Mouse (Mus musculus) megakaryocyte-erythroid progenitor cell, adult 5 weeks (primary cell): ENCODE results near the gene Olfr1248. TPM values are rescaled to one million over a fixed set of nuclear protein-coding genes. Genes with fewer than 3 reads are reported as not detected.

Source experiments
- polyA plus RNA-seq: library from polyadenylated mRNA; stranded (reverse); fragments of >175 nt; gene quantifications from 2 replicates; pipeline ENCODE4 v1.2.3, GENCODE M21; 2012

Olfr1248 gene
- polyA plus RNA-seq, result not detected in 2 replicates

DNA sequence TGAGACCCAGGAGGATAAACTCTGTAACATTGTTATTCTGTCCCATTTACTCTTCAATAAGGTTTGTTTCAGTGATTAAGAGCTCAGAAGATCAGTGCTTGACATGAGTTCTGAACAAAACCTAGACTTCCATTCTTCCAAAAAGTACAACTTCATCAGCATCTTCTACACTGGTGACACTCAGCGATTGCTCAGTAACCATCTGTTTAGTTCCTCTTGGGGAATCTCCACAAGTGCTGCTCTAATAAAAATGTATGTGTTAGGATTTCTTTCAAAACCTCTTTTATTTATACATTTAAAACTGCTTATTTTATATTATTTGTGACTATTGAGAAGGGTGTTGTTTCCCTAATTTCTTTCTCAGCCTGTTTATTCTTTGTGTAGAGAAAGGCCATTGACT lies at the start of gene Olfr1248:
Gene Olfr1248 (minus strand): TSS at position 101 of the 400 bp plus-strand sequence.

DNA sequence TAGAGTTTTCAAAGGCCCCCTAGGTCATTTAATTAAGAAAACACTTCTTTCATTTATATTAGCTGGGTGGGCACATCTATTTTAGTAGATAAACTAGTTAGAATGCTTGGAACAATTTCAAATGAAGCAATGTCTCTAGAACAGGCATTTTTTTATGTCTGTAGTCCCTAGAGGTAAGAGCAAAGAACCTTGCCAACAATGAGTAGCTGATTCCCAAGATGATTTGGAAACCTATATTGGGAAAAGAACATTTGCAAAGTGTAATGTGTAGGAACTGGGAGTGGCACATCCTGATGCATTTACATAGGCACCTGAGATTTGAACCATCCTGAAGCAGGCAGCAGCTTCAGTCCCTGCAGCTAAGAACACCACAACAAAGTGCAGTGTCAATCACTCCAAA lies 43.3 kb upstream of the Olfr1248 start, which contains the start of gene Olfr1250:
Gene Olfr1250 (minus strand): TSS at position 101 of the 400 bp plus-strand sequence.

DNA sequence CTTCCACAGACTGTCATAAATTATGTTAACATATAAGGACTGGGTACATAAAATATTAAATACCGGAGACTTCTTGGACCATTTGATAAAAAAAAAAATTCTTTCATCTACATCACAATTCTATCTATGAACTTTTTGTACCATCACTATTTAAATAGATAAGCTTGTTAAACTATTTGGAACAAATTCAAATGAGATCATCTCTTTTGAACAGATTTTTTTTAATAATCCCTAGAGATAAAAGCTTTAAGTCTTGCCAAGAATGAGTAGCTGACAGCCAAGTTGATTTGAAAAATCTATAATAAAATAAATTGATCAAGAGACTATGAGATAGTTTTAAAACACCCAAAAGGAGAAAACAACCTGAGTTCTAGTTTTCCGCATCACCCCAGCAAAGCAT lies 16.8 kb upstream of the Olfr1248 start, which contains the start of gene Olfr1249:
Gene Olfr1249 (minus strand): TSS at position 101 of the 400 bp plus-strand sequence.

DNA sequence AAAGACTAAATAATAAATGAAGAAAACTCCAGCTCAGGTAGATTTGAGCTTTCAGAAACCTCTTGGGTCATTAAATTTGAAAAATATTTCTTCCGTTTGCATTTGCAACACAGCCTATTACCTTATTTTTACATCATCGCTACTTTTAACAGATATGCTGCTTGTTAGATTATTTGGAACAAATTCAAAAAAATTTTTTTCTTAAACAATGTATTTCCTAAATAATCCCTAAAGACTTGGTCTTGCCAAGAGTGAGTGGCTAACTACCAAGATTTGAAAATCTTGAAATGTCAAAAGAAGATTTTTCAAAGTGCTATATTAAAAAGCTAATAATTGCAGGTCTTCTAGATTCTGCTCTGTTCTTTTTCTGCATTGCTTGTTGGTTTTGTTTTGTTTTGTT lies 4.0 kb downstream of the Olfr1248 start, which contains the start of gene Olfr1247:
Gene Olfr1247 (minus strand): TSS at position 101 of the 400 bp plus-strand sequence.

DNA sequence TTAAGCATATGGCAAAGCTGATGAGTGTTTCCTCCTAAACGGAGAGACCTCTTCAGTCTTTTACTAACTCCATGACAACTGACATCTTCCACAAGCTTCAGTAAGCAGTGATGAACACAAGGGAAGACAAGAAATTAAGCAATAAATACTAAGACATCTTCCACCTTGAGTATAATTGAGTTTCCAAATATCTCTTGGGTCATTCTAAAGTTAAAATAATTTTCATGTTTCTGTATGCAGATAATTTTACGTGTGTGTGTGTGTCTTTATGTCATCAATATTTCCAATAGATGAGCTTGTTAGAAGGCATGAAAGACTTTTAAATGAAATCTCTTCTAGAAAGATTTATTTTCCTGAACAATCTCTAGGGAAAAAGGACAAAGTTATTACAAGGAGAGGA lies 25.0 kb downstream of the Olfr1248 start, which contains the start of gene Olfr1246:
Gene Olfr1246 (minus strand): TSS at position 101 of the 400 bp plus-strand sequence.

DNA sequence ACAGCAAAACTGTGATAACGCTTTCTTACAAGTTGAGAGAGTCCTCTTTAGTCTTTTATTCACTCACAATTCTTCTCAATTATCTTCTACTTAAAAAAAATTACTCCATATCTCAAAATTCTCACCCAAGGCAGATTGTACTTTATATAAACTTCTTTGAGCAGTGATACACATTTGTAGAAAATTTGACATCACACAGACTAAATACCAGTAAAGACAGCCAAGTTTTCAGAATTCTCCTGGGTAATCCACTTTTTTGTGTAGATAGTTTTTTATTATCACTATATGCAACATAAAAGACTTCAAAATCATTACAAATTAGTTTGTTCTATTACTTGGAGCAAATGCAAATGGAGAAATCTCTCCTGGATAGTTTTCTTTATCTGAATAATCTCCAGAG lies 39.7 kb downstream of the Olfr1248 start, which contains the start of gene Olfr1245:
Gene Olfr1245 (minus strand): TSS at position 101 of the 400 bp plus-strand sequence.

Other genes with a start within 250 kb of the Olfr1248 start
- gene Olfr1238, start 208.6 kb downstream of the Olfr1248 start, polyA plus RNA-seq, result not detected in 2 replicates
- not detected in 2 replicates for gene Olfr1239, start 197.8 kb downstream of the Olfr1248 start, polyA plus RNA-seq
- gene Olfr1240, start 175.2 kb downstream of the Olfr1248 start, polyA plus RNA-seq, result not detected in 2 replicates
- not detected in 2 replicates for gene Olfr1241, start 131.1 kb downstream of the Olfr1248 start, polyA plus RNA-seq
- gene Olfr1242, start 119.9 kb downstream of the Olfr1248 start, polyA plus RNA-seq, result not detected in 2 replicates
- gene Olfr1243, start 86.8 kb downstream of the Olfr1248 start, polyA plus RNA-seq, result not detected in 2 replicates
- not detected in 2 replicates for gene Olfr1245, start 39.8 kb downstream of the Olfr1248 start, polyA plus RNA-seq
- gene Olfr1246, start 25.1 kb downstream of the Olfr1248 start, polyA plus RNA-seq, result not detected in 2 replicates
- gene Olfr1247, start 4.1 kb downstream of the Olfr1248 start, polyA plus RNA-seq, result not detected in 2 replicates
- gene Olfr1249, start 16.7 kb upstream of the Olfr1248 start, polyA plus RNA-seq, result not detected in 2 replicates
- gene Olfr1250, start 43.2 kb upstream of the Olfr1248 start, polyA plus RNA-seq, result not detected in 2 replicates
- not detected in 2 replicates for gene Olfr1251, start 53.7 kb upstream of the Olfr1248 start, polyA plus RNA-seq
- not detected in 2 replicates for gene Olfr1252, start 106.8 kb upstream of the Olfr1248 start, polyA plus RNA-seq
- gene Olfr1253, start 138.8 kb upstream of the Olfr1248 start, polyA plus RNA-seq, result not detected in 2 replicates
- gene Olfr1254, start 175.4 kb upstream of the Olfr1248 start, polyA plus RNA-seq, result not detected in 2 replicates
- not detected in 2 replicates for gene Olfr1255, start 193.8 kb upstream of the Olfr1248 start, polyA plus RNA-seq
- not detected in 2 replicates for gene Olfr1256, start 223.3 kb upstream of the Olfr1248 start, polyA plus RNA-seq
- not detected in 2 replicates for gene Olfr48, start 230.0 kb upstream of the Olfr1248 start, polyA plus RNA-seq